Mouse (Mus musculus) heart, embryonic 14.5 days (tissue): Measurements from ENCODE around the gene Cebpb. TPM values are rescaled to one million over a fixed set of nuclear protein-coding genes. Genes with fewer than 3 reads are reported as not detected.
A peak's percentile ranks its signal among the peaks of the same experiment; 100 is the strongest.

Source experiments
- ATAC-seq: fragments of 200-750 bp; cut with Nextera tagmentation; 2 replicates; pipeline ENCODE4 v1.8.0; 2017; ENCODE audit warnings: low read depth, moderate TSS enrichment; ENCODE audit not compliant: insufficient number of reproducible peaks, insufficient read depth, low FRiP score
- H3K27ac ChIP-seq, 2 experiments: fragments of 200-500 bp in 1 of 2; fragments of 300-500 bp in 1 of 2; sonication (generic) in 1 of 2; replicated peaks in 1 of 2; 2 replicates each; pipeline ENCODE4 v1.5.1; 2012 to 2014; ENCODE audit warnings: low read depth in 2 of 2, low read length in 2 of 2, control low read depth in 1 of 2, mild to moderate bottlenecking in 1 of 2, mixed read lengths in 1 of 2; ENCODE audit not compliant: control insufficient read depth in 1 of 2, insufficient read depth in 1 of 2
- H3K27me3 ChIP-seq: fragments of 300-500 bp; sonication (generic); 2 replicates; pipeline ENCODE4 v1.6.1; 2014; ENCODE audit warnings: mild to moderate bottlenecking, low read length, control low read depth; ENCODE audit not compliant: control insufficient read depth, insufficient read depth
- H3K36me3 ChIP-seq: fragments of 300-500 bp; sonication (generic); 2 replicates; pipeline ENCODE4 v1.6.1; 2014; ENCODE audit warnings: mild to moderate bottlenecking, control low read depth, low read length, mixed read lengths; ENCODE audit not compliant: control insufficient read depth, insufficient read depth
- H3K4me1 ChIP-seq, 2 experiments: fragments of 200-500 bp in 1 of 2; fragments of 300-500 bp in 1 of 2; sonication (generic) in 1 of 2; 2 replicates each; pipeline ENCODE4 v1.6.1; 2012 to 2014; ENCODE audit warnings: low read length in 2 of 2, control low read depth in 1 of 2, mixed read lengths in 1 of 2; ENCODE audit not compliant: control insufficient read depth in 2 of 2, insufficient read depth in 2 of 2
- H3K4me2 ChIP-seq: fragments of 300-500 bp; sonication (generic); 2 replicates; pipeline ENCODE4 v1.6.1; 2014; ENCODE audit warnings: mild to moderate bottlenecking, low read length
- H3K4me3 ChIP-seq, 2 experiments: fragments of 200-500 bp in 1 of 2; fragments of 300-500 bp in 1 of 2; sonication (generic) in 1 of 2; 2 replicates each; pipeline ENCODE4 v1.5.1; 2012 to 2014; ENCODE audit warnings: low read length in 2 of 2, mild to moderate bottlenecking in 2 of 2, control low read depth in 1 of 2, low read depth in 1 of 2, moderate library complexity in 1 of 2; ENCODE audit not compliant: control insufficient read depth in 1 of 2, insufficient read depth in 1 of 2
- H3K9ac ChIP-seq: fragments of 300-500 bp; sonication (generic); 2 replicates; pipeline ENCODE4 v1.6.1; 2014; ENCODE audit warnings: mild to moderate bottlenecking, low read length
- H3K9me3 ChIP-seq: fragments of 300-500 bp; sonication (generic); 2 replicates; pipeline ENCODE4 v1.6.1; 2016; ENCODE audit warnings: low read length, control low read depth; ENCODE audit not compliant: control insufficient read depth
- WGBS: fragments of 180-500 bp; shearing (Covaris S2); extraction: QIAGEN DNeasy Blood & Tissue Kit; methylation state at CpG from one replicate; pipeline ENCODE4 v1.1.7; 2014; 5-methylcytosine and 5-hydroxymethylcytosine counted together
- polyA plus RNA-seq: library from polyadenylated mRNA; unstranded; fragments of >200 nt; fragmentation: Nextera tagmentation; extraction: Ambion mirVana; gene quantifications from 2 replicates; pipeline ENCODE4 v1.2.1, GENCODE M21; 2014

The Cebpb gene
- polyA plus RNA-seq, 1 experiment from 2014 or later: 17.0 TPM

DNA sequence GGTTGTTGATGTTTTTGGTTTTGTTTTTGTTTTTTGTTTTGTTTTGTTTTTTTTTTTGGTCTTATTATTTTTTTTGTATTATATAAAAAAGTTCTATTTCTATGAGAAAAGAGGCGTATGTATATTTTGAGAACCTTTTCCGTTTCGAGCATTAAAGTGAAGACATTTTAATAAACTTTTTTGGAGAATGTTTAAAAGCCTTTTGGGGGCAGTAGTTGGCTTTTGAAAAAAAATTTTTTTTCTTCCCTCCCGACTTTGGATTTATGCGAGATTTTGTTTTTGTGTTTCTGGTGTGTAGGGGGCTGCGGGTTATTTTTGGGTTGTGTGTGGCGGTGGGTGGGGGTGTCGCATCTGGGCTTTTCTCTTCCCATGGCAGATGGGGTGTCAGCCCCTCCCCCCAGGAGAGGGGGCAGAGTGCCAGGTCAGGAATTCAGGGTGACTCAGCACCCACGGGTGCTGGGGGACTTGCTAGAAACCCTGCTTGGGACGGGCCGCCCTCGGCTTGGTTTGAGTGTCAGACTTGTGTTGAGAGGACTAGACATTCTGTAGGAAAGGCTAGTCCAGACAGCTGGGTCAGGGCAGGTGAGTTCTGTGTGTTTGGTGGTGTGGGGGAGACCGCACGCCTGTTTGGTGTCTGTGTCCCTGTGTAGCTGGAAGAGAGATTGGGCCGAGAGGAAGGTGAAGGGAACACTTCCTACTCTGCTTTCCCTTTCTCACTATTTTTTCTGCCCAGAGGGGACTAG lies 1.7 kb downstream of the Cebpb start:
- Histone ChIP-seq H3K4me3 (peak overlapping the region; percentile 63 to 74), H3K27ac (no peak overlapping the region), H3K9ac (peak overlapping the region; percentile 84), H3K36me3 (no peaks in the 10 kb centered on the region), H3K27me3 (0 out of 2 replicates have a peak, but pooled peaks cover 9% of the 10 kb centered on the region), H3K4me2 (peak overlapping the region; percentile 98), H3K9me3 (no peaks in the 10 kb centered on the region), H3K4me1 (peaks cover 6 to 9% of the 10 kb centered on the region in 2 experiments; a peak in 3 of 4 replicates)
- ATAC-seq: no peak
- WGBS: 47% methylated on average over 15 of the region's 15 CpGs

DNA sequence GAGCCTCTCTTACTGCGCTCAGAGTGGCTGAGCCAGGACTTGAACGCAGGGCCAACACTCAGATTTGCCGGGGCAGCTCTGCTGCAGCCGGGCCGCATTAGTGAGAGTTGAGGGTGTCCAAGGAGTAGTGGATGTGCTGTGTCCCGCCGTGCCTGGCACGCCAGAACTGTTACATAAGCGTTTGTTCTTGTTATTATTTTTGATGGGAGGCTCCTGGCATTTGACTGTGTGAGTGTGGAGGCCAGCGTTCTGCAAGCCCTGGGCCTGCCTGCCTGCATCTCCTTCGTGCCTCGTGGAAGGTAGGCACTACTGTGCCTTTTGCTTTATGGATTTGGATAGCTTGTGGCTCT lies 2.2 kb downstream of the Cebpb start:
- Histone ChIP-seq H3K27me3 (0 out of 2 replicates have a peak, but pooled peaks cover 9% of the 10 kb centered on the region), H3K36me3 (no peaks in the 10 kb centered on the region), H3K4me3 (peak overlapping the region; percentile 35 to 74), H3K9ac (peak overlapping the region; percentile 84), H3K9me3 (no peaks in the 10 kb centered on the region), H3K4me2 (peak overlapping the region; percentile 98), H3K27ac (no peak overlapping the region), H3K4me1 (peaks cover 6 to 9% of the 10 kb centered on the region in 2 experiments; a peak in 3 of 4 replicates)
- WGBS: 82% methylated on average over 12 of the region's 12 CpGs
- no peak for ATAC-seq

DNA sequence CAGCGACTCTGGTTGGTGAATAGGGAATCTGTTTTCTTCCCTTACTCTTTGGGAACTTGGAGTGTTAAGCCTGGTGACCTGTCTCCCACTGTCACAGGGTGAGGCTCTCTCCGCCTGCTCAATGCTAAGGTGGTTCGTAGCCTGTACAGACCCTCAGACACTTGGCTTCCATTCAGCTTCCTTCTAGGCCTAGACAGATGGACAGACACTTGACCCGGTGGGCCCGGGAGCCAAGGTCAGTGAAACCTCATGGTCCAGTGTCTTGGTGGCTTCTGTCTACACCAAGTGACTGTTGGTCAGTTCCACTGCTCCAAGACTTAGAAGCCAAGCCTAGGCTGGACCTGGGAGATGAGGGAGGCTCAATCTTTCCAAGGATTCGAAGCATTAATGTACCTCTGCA lies 2.7 kb downstream of the Cebpb start:
- Histone ChIP-seq H3K4me1 (peaks cover 6 to 14% of the 10 kb centered on the region in 2 experiments; a peak in 3 of 4 replicates), H3K9ac (peak overlapping the region; percentile 84), H3K36me3 (no peaks in the 10 kb centered on the region), H3K4me3 (peak overlapping the region in 1 of 2 experiments; percentile 74; a peak in 2 of 4 replicates), H3K27ac (no peak overlapping the region), H3K4me2 (peak overlapping the region; percentile 98), H3K9me3 (no peaks in the 10 kb centered on the region), H3K27me3 (0 out of 2 replicates have a peak, but pooled peaks cover 9% of the 10 kb centered on the region)
- 81% methylated on average over 6 of the region's 6 CpGs for WGBS
- ATAC-seq: no peak

DNA sequence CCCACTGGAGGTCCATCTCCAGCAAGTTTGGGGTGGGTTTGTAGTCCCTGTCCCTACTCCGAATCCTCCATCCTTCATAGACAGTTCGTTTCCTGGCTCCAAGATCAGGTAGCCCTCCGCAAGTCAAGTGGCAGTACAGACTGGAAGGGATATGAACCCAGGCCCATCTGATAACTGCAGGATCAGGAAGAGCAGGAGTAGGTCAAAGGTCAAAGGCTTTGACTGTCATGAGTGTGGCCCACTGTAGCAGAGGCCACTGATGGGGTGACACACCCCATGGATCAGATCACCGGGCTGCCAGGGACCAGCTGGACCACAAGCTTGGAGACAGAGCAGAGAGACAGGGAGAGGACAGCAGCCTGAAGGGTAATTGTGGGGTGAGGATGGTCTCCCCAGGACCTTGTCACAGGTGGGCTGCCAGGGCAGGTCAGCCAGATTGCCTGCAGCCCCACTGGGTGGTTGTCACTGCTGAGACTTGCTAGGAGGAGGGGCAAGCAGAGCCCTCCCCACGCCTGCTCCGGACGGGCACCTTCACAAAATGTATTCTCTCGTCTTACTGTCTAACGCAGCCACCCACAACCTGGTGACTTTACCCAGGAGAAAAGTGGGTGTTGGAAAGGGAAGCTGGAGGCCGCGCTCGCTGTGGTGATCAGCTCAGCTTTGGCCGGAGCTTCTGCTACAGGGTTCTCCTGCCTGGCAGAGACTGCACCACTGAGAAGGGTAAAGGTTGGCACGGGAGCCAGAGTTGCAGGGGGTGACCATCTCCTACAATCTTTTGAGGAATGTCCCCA lies 3.4 kb downstream of the Cebpb start:
- Histone ChIP-seq H3K36me3 (no peaks in the 10 kb centered on the region), H3K4me3 (no peak overlapping the region), H3K9ac (peak overlapping the region; percentile 84; the same call in 1 of the 2 replicates), H3K4me2 (0 out of 2 replicates have a peak overlapping the region, but pooled peaks have one; percentile 11), H3K27ac (no peak overlapping the region), H3K4me1 (peaks cover 6 to 14% of the 10 kb centered on the region in 2 experiments; a peak in 3 of 4 replicates), H3K9me3 (no peaks in the 10 kb centered on the region), H3K27me3 (0 out of 2 replicates have a peak, but pooled peaks cover 6% of the 10 kb centered on the region)
- WGBS: 85% methylated on average over 14 of the region's 14 CpGs
- ATAC-seq: no peak

DNA sequence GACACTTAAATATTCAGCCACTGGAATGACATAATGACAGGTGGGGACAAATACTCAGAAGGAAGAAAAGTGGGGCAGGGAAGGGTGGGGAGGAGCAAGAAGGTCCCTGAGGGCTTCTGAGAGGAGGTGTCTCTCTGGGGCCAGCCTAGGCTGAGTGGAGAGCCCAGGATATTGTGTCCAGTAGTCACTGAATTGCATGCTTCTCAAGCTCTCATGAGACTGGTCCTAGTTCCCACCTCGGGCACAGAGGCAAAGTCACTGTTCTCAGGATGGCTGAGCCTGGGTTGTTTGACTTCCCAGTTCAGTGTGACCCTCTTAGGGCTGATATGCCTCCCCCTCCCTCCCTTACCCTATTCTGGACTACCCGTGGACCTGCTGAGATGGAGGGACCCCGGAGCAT lies 4.1 kb downstream of the Cebpb start:
- WGBS: 75% methylated on average over 3 of the region's 3 CpGs
- Histone ChIP-seq H3K27me3 (no peaks in the 10 kb centered on the region), H3K36me3 (no peaks in the 10 kb centered on the region), H3K9ac (no peak overlapping the region), H3K9me3 (no peaks in the 10 kb centered on the region), H3K4me2 (no peak overlapping the region), H3K4me1 (peaks cover 8 to 19% of the 10 kb centered on the region in 2 experiments; a peak in 3 of 4 replicates), H3K27ac (no peak overlapping the region), H3K4me3 (no peak overlapping the region)
- ATAC-seq: no peak

DNA sequence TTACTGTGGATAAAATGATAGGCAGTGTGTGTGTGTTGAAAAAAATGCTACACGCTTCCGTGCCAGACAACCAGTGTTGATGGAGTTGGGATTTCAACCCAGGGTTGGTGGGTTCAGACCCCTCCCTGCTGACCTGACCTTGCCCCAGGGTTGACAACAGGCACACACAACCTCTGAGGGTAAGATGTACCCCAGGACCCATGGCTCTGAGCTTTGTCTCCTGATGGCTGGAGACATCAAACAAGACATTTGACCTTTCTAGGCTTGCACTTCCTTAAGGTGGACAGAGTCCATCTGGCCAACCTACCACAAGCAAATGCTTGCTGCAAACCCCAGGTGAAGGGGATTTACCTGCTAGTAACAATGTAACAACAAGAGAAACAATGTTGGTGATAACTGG lies 4.8 kb downstream of the Cebpb start:
- ATAC-seq: no peak
- H3K4me1 ChIP-seq: peaks cover 12 to 26% of the 10 kb centered on the region in 2 experiments
- no peaks in the 10 kb centered on the region for H3K27me3 ChIP-seq
- H3K36me3 ChIP-seq: no peaks in the 10 kb centered on the region
- 75% methylated on average over 2 of the region's 2 CpGs for WGBS
- H3K9me3 ChIP-seq: no peaks in the 10 kb centered on the region
- H3K27ac ChIP-seq: no peak overlapping the region
- H3K9ac ChIP-seq: no peak overlapping the region
- H3K4me3 ChIP-seq: no peak overlapping the region
- no peak overlapping the region for H3K4me2 ChIP-seq

DNA sequence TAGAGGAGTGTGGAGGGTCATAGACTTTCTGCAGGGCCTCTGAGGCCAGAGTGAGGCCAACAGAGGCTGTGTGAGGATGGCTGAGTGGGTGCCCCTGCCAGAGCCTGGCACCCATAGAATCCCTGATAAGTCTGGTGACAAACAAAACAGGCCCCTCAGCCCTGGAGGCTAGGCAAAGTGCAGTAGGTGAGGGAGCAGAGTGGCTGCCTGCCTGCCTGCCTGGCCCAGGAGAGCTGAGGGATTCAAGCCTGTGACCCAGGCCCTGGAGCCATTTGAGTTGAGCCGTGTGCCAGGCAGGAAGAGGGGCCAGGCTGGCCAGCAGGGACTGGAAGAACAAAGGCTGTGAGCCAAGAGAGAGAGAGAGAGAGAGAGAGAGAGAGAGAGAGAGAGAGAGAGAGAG lies 5.5 kb downstream of the Cebpb start:
- Histone ChIP-seq H3K9me3 (no peaks in the 10 kb centered on the region), H3K4me3 (no peak overlapping the region), H3K4me1 (peaks cover 13 to 26% of the 10 kb centered on the region in 2 experiments), H3K36me3 (no peaks in the 10 kb centered on the region), H3K27me3 (no peaks in the 10 kb centered on the region), H3K9ac (no peak overlapping the region), H3K4me2 (no peak overlapping the region), H3K27ac (no peak overlapping the region)
- 63% methylated on average over 1 of the region's 1 CpGs for WGBS
- no peak for ATAC-seq
